Mouse (Mus musculus) urinary bladder, postnatal 10 days (tissue): ENCODE results near the gene 2410015M20Rik.
A peak's percentile ranks its signal among the peaks of the same experiment; 100 is the strongest.
"Not testable (repeated sequence)": the region's sequence is repeated elsewhere in the genome, so short reads cannot be mapped to it uniquely, and the experiment has no call there.

Experiments used
- DNase-seq: peaks from one replicate; pipeline ENCODE4 v3.0.0; 2022; ENCODE audit warnings: low spot score

2410015M20Rik gene

GRCm38 (mm10) chr17:56609452-56610171 is at the start of gene 2410015M20Rik:
2410015M20Rik (minus strand) TSS chr17:56609771.
- peak; percentile 72 for DNase-seq

GRCm38 (mm10) chr17:56656171-56656570 is 46.6 kb upstream of the 2410015M20Rik start:
- no peak for DNase-seq

- no peak for DNase-seq
These were observed 45.7 kb upstream of the 2410015M20Rik start for GRCm38 (mm10) chr17:56655311-56655710.

GRCm38 (mm10) chr17:56654771-56655170 is 45.2 kb upstream of the 2410015M20Rik start:
- DNase-seq = no peak

- DNase-seq = no peak
These were observed 42.2 kb upstream of the 2410015M20Rik start for GRCm38 (mm10) chr17:56651801-56652200.

GRCm38 (mm10) chr17:56647546-56647945 is 38.0 kb upstream of the 2410015M20Rik start:
- DNase-seq = no peak

- DNase-seq = no peak
These were observed 33.7 kb upstream of the 2410015M20Rik start for GRCm38 (mm10) chr17:56643237-56643636.

GRCm38 (mm10) chr17:56634023-56634422 is 24.5 kb upstream of the 2410015M20Rik start:
- DNase-seq = no peak

- no peak for DNase-seq
These were observed 22.2 kb upstream of the 2410015M20Rik start for GRCm38 (mm10) chr17:56631807-56632206.

- not testable (repeated sequence) for DNase-seq
These were observed 20.5 kb upstream of the 2410015M20Rik start for GRCm38 (mm10) chr17:56629800-56630781.

- no peak for DNase-seq
These were observed 18.1 kb upstream of the 2410015M20Rik start, which contains the start of gene Catsperd for GRCm38 (mm10) chr17:56627530-56628277. Catsperd (plus strand) TSS chr17:56628143.

GRCm38 (mm10) chr17:56626754-56627470 is 17.3 kb upstream of the 2410015M20Rik start, which contains the start of gene Lonp1:
Lonp1 (minus strand) TSS chr17:56626887.
- peak; percentile 96 for DNase-seq

GRCm38 (mm10) chr17:56626260-56626659 is 16.7 kb upstream of the 2410015M20Rik start:
- no peak for DNase-seq

GRCm38 (mm10) chr17:56625495-56625894 is 15.9 kb upstream of the 2410015M20Rik start:
- no peak for DNase-seq

- no peak for DNase-seq
These were observed 8.1 kb upstream of the 2410015M20Rik start for GRCm38 (mm10) chr17:56617628-56618027.

- no peak for DNase-seq
These were observed 7.2 kb upstream of the 2410015M20Rik start for GRCm38 (mm10) chr17:56616725-56617124.

- DNase-seq = no peak
These were observed 6.2 kb upstream of the 2410015M20Rik start for GRCm38 (mm10) chr17:56615792-56616191.

- DNase-seq = no peak
These were observed 5.7 kb upstream of the 2410015M20Rik start for GRCm38 (mm10) chr17:56615136-56615784.

GRCm38 (mm10) chr17:56614391-56615135 is 5.0 kb upstream of the 2410015M20Rik start:
- DNase-seq = no peak

GRCm38 (mm10) chr17:56613893-56614292 is 4.3 kb upstream of the 2410015M20Rik start:
- not testable (repeated sequence) for DNase-seq
